Mouse (Mus musculus) gastrocnemius, postnatal 25 days (tissue): ENCODE data around the gene Olfr1324. TPM values are rescaled to one million over a fixed set of nuclear protein-coding genes. Genes with fewer than 3 reads are reported as not detected.
"Not testable (repeated sequence)": the region's sequence is repeated elsewhere in the genome, so short reads cannot be mapped to it uniquely, and the experiment has no call there.

Experiments used
- DNase-seq: peaks from one replicate; pipeline ENCODE4 v3.0.0; 2022
- long read RNA-seq, 2 experiments: library from polyadenylated mRNA; stranded (forward); transcript quantifications; one replicate each; pipeline ENCODE4 v2.0.0; 2021
- total RNA-seq, 2 experiments: library from RNA; stranded (reverse); gene quantifications; 1 replicate in 1 of 2; 2 replicates in 1 of 2; pipeline ENCODE4 v1.2.3; 2021

Gene Olfr1324
- total RNA-seq: not detected
- long read RNA-seq, experiment 1: 0 reads
- long read RNA-seq, experiment 2: 0 reads

DNA sequence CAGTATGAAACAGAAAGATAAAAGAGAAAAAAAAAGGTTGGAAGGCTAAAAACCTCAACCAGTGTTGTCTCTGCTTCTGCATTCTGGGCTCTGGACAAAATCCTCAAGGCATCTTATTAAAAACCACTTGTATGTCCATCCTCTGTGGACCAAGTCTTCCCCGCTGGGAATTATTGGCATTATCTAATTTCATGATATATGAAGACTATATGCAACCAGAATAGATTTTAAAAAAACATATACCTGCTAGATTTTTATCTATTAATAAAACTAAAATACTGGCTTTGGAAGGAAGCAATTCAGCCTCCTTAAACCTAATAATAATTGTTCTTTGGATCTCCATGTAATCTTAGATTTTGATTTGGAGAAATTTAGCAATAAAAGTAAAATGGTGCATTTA, at the start of gene Olfr1324:
TSS of gene Olfr1324 (minus strand) at position 101 of the 400 bp plus-strand sequence.
- DNase-seq: no peak

DNA sequence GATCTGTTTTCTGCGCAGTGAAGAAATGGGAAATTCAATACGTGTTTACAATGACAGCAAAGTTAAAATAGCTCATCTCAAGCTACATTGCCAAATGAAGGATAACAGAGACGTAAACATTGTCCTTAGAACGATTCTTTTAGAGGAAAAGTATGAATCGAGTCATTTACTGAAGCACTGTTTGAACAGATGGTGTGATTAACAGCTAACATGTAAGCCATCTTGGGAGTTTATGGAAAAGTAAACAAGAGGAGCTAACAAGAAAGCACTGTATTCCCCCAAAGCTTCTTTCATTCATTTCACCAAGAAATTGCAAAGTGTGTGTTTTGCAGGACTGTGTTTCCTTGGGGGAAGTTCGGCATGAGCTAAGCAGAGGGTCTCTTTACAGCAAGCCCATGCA, 42.0 kb upstream of the Olfr1324 start:
- DNase-seq: not testable (repeated sequence)

- no peak for DNase-seq
Measured at GRCm38 (mm10) chrX:50456136-50456535, 27.8 kb upstream of the Olfr1324 start.

GRCm38 (mm10) chrX:50443352-50443751, 15.1 kb upstream of the Olfr1324 start:
- no peak for DNase-seq

- DNase-seq: no peak
Measured at GRCm38 (mm10) chrX:50442696-50443095, 14.4 kb upstream of the Olfr1324 start.

DNA sequence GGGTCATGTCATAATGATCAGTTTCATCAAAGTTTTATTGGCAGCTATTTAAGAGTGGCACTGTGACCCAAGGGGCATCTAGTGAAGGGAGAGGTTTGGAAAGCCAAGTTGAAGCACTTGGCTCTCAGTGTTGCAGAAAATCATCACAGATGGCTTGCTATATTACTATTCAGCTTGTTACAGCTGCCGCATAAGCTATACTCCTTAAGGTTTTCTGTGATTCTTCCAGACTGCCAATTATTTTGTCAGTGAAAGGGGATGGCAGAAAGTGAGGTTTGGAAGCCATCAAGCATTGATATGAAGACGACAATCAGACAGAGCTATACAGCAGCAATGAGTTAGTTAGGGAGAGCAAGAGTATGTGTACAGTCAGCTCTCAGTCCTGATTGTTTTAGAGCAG, 4.2 kb upstream of the Olfr1324 start:
- no peak for DNase-seq

- DNase-seq: no peak
Measured at GRCm38 (mm10) chrX:50427712-50428328, 478 bp downstream of the Olfr1324 start.

DNA sequence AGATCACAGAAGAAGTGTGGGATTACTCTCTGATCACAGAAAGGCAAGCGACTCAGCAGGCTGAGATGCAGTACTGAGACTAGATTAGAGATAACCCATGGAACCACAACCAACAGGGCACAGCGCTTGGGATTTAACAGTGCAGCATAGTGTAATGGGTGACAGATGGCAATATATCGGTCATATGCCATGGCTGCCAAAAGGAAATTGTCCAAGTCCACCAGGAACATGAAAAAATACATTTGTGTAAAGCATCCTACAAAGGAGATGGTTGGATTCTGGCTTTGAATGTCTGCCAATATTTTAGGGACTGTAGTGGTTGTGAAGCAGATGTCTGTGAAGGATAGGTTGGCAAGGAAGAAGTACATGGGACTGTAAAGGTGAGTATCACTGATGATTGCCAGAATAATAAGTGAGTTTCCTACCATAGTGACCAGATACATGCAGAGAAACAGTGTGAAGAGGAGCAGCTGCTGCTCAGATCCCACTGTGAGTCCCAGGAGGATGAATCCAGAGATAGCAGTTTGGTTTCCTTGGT, 2.3 kb downstream of the Olfr1324 start:
- DNase-seq: no peak

DNA sequence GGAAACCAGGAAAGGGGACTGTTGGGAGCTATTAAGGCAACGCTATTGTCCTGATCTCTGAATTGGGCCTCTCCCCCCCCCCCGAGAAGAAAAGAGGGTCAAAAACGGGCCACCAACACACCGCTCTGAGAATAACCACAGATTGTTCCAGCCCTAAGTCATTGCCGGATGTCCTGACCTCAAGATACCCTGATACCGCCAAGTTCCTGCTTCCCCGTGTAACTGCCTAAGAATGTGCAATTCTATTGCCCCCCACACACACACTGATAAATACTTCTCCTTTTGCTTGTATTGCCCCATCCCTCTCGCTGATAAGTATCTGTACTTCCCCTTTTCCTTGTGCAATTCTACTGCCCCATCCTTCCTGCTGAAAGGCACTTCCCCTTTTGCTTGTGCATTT, 17.9 kb downstream of the Olfr1324 start:
- DNase-seq: not testable (repeated sequence)

- DNase-seq: not testable (repeated sequence)
Measured at GRCm38 (mm10) chrX:50390616-50391015, 37.7 kb downstream of the Olfr1324 start.

DNA sequence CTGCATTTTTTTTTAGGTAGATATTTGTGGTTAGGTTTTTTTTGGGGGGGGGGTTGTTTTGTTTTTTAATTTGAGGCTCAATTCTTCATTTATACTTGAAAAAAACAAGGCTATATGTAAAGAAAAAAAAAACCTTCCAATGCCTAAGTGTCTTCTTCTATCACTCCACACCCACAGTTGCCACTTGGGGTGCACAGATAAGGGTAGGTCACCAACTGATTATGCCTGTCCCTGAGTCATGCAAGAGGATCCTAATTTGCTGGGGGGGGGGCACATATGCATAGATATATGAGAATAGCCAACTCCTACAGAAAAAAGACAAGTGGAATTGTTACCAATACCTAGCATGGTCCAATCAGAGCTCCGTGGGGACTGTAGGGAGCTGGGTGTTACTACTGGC, 53.3 kb downstream of the Olfr1324 start:
- DNase-seq: no peak
